Mouse (Mus musculus) liver, postnatal 0 days (tissue): Measurements from ENCODE around the gene Zmynd15. TPM values are rescaled to one million over a fixed set of nuclear protein-coding genes. Genes with fewer than 3 reads are reported as not detected.
A peak's percentile ranks its signal among the peaks of the same experiment; 100 is the strongest.

Experiments used
- ATAC-seq: fragments of 200-750 bp; cut with Nextera tagmentation; 2 replicates; pipeline ENCODE4 v1.8.0; 2017; ENCODE audit warnings: mild to moderate bottlenecking, moderate library complexity
- DNase-seq: peaks from one replicate; pipeline ENCODE4 v3.0.0-alpha.2; 2016
- H3K27ac ChIP-seq: fragments of 300-500 bp; sonication (generic); 2 replicates; pipeline ENCODE4 v1.5.1; 2014; ENCODE audit warnings: antibody characterized with exemption, moderate library complexity, mild to moderate bottlenecking, low read depth
- H3K27me3 ChIP-seq: fragments of 300-500 bp; sonication (generic); 2 replicates; pipeline ENCODE4 v1.6.1; 2014; ENCODE audit warnings: low read length, control low read depth, mixed read lengths; ENCODE audit not compliant: insufficient read depth
- H3K36me3 ChIP-seq: fragments of 300-500 bp; sonication (generic); replicated peaks from 2 replicates; pipeline ENCODE4 v1.6.1; 2014; ENCODE audit warnings: mild to moderate bottlenecking, control low read depth, low read length, moderate library complexity, mixed read lengths; ENCODE audit not compliant: insufficient read depth
- H3K4me1 ChIP-seq: fragments of 300-500 bp; sonication (generic); 2 replicates; pipeline ENCODE4 v1.6.1; 2014; ENCODE audit warnings: antibody characterized with exemption, mild to moderate bottlenecking, control low read depth; ENCODE audit not compliant: insufficient read depth
- H3K4me2 ChIP-seq: fragments of 300-500 bp; sonication (generic); 2 replicates; pipeline ENCODE4 v1.6.1; 2014; ENCODE audit warnings: low read depth, mild to moderate bottlenecking, low read length, moderate library complexity, mixed read lengths
- H3K4me3 ChIP-seq: fragments of 300-500 bp; sonication (generic); 2 replicates; pipeline ENCODE4 v1.5.1; 2014; ENCODE audit warnings: low read depth, low read length
- H3K9ac ChIP-seq: fragments of 300-500 bp; sonication (generic); replicated peaks from 2 replicates; pipeline ENCODE4 v1.6.1; 2014; ENCODE audit warnings: mild to moderate bottlenecking, moderate library complexity
- H3K9me3 ChIP-seq: fragments of 300-500 bp; sonication (generic); 2 replicates; pipeline ENCODE4 v1.6.1; 2016; ENCODE audit warnings: mild to moderate bottlenecking, control low read depth, low read length, mixed read lengths
- CTCF ChIP-seq: sonication (generic); IDR thresholded peaks from 2 replicates; pipeline ENCODE4 v1.5.1; 2016; ENCODE audit warnings: antibody characterized with exemption, low read depth
- EP300 ChIP-seq: IDR thresholded peaks from 2 replicates; pipeline ENCODE4 v1.6.1; 2016; ENCODE audit warnings: antibody characterized with exemption, low read depth, mild to moderate bottlenecking
- WGBS: fragments of 180-500 bp; shearing (Covaris S2); extraction: QIAGEN DNeasy Blood & Tissue Kit; methylation state at CpG from one replicate; pipeline ENCODE4 v1.1.7; 2014; ENCODE audit not compliant: insufficient replicate concordance; 5-methylcytosine and 5-hydroxymethylcytosine counted together
- polyA plus RNA-seq: library from polyadenylated mRNA; unstranded; fragments of >200 nt; fragmentation: Nextera tagmentation; extraction: Ambion mirVana; gene quantifications from 2 replicates; pipeline ENCODE4 v1.2.1, GENCODE M21; 2015

Zmynd15 gene
- polyA plus RNA-seq, 1 experiment from 2014 or later = 0.70 TPM

GRCm38 (mm10) chr11:70443964-70444363 lies 15.3 kb upstream of the Zmynd15 start:
- H3K4me2 ChIP-seq = no peak overlapping the region
- TF ChIP-seq EP300 (no peak), CTCF (no peak)
- ATAC-seq (no peak), DNase-seq (no peak)
- WGBS = 56% methylated on average over 3 of the region's 3 CpGs
- no peaks in the 10 kb centered on the region for H3K9me3 ChIP-seq
- H3K27ac ChIP-seq = peak overlapping the region; percentile 58
- peaks cover 17% of the 10 kb centered on the region for H3K36me3 ChIP-seq
- peaks cover 30% of the 10 kb centered on the region for H3K4me1 ChIP-seq
- no peak overlapping the region for H3K9ac ChIP-seq
- no peak overlapping the region for H3K4me3 ChIP-seq
- no peaks in the 10 kb centered on the region for H3K27me3 ChIP-seq

- Histone ChIP-seq H3K9ac (no peak overlapping the region), H3K27ac (peak overlapping the region; percentile 58), H3K27me3 (no peaks in the 10 kb centered on the region), H3K36me3 (peaks cover 10% of the 10 kb centered on the region), H3K4me1 (peaks cover 30% of the 10 kb centered on the region), H3K9me3 (no peaks in the 10 kb centered on the region), H3K4me2 (no peak overlapping the region), H3K4me3 (no peak overlapping the region)
- no peak for TF ChIP-seq EP300
- TF ChIP-seq CTCF = no peak
- 50% methylated on average over 6 of the region's 6 CpGs for WGBS
- ATAC-seq = peak; percentile 83
- peak; percentile 41 for DNase-seq
These were observed 14.6 kb upstream of the Zmynd15 start for GRCm38 (mm10) chr11:70444667-70445066.

- H3K9ac ChIP-seq = no peak overlapping the region
- no peak overlapping the region for H3K4me3 ChIP-seq
- H3K9me3 ChIP-seq = no peaks in the 10 kb centered on the region
- H3K4me2 ChIP-seq = no peak overlapping the region
- TF ChIP-seq EP300 = no peak
- peak; percentile 54 for TF ChIP-seq CTCF
- WGBS = 23% methylated on average over 3 of the region's 3 CpGs
- peaks cover 30% of the 10 kb centered on the region for H3K4me1 ChIP-seq
- peak overlapping the region; percentile 66 for H3K27ac ChIP-seq
- peaks cover 4% of the 10 kb centered on the region; the same call in 1 of the 2 replicates for H3K36me3 ChIP-seq
- DNase-seq (peak; percentile 53), ATAC-seq (no peak)
- H3K27me3 ChIP-seq = no peaks in the 10 kb centered on the region
These were observed 12.5 kb upstream of the Zmynd15 start for GRCm38 (mm10) chr11:70446756-70447155.

GRCm38 (mm10) chr11:70447373-70447772 lies 11.9 kb upstream of the Zmynd15 start:
- 42% methylated on average over 1 of the region's 1 CpGs for WGBS
- Histone ChIP-seq H3K4me2 (no peak overlapping the region), H3K4me3 (no peak overlapping the region), H3K4me1 (peaks cover 29% of the 10 kb centered on the region), H3K27me3 (no peaks in the 10 kb centered on the region), H3K27ac (peak overlapping the region; percentile 6; the same call in 1 of the 2 replicates), H3K9me3 (no peaks in the 10 kb centered on the region), H3K9ac (no peak overlapping the region), H3K36me3 (no peaks in the 10 kb centered on the region; the same call in 1 of the 2 replicates)
- DNase-seq (no peak), ATAC-seq (no peak)
- TF ChIP-seq EP300 = no peak
- no peak for TF ChIP-seq CTCF

GRCm38 (mm10) chr11:70450926-70451325 lies 8.3 kb upstream of the Zmynd15 start:
- ATAC-seq (no peak), DNase-seq (no peak)
- H3K9ac ChIP-seq = no peak overlapping the region
- 75% methylated on average over 2 of the region's 2 CpGs for WGBS
- H3K36me3 ChIP-seq = no peaks in the 10 kb centered on the region
- 0 out of 2 replicates have a peak overlapping the region, but pooled peaks have one; percentile 76 for H3K4me2 ChIP-seq
- H3K4me1 ChIP-seq = peaks cover 34% of the 10 kb centered on the region
- TF ChIP-seq EP300 (no peak), CTCF (no peak)
- no peak overlapping the region for H3K27ac ChIP-seq
- H3K27me3 ChIP-seq = no peaks in the 10 kb centered on the region
- no peak overlapping the region for H3K4me3 ChIP-seq
- H3K9me3 ChIP-seq = no peaks in the 10 kb centered on the region

GRCm38 (mm10) chr11:70451797-70452498 lies 7.3 kb upstream of the Zmynd15 start, which contains the start of gene Med11:
Gene Med11 (plus strand): TSS chr11:70451919.
- Histone ChIP-seq H3K36me3 (no peaks in the 10 kb centered on the region), H3K9me3 (no peaks in the 10 kb centered on the region), H3K27me3 (no peaks in the 10 kb centered on the region), H3K9ac (peak within 1 kb of the TSS; percentile 74), H3K4me1 (peaks cover 23% of the 10 kb centered on the region), H3K4me3 (peak within 1 kb of the TSS; percentile 64), H3K27ac (peak within 1 kb of the TSS; percentile 97), H3K4me2 (peak within 1 kb of the TSS; percentile 76)
- WGBS = under 1% methylated on average over 46 of the region's 46 CpGs
- no peak for TF ChIP-seq EP300
- peak; percentile 98 for TF ChIP-seq CTCF
- peak; percentile 95 for DNase-seq
- ATAC-seq = peak; percentile 97
